Mouse (Mus musculus): Measurements from ENCODE around the gene Dner.

DNA sequence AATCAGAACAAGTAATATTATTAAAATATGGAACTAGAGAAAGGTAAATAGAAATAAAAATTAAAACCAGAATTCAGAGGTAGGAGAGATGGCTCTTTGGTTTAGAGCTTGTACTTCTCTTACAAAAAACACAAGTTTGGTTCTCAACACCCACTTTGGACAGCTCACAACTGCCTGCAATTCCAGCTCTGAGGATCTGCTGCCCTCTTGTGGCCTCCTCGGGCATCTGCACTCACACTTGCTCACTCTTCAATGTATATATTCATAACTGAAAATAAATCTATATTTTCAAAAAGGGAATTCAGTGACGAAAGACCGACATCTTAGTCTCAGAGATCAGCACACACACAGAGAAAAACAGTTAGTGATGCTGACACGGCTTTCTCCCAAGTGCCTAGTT lies 225.7 kb downstream of the Dner start:
- TF ChIP-seq ZC3H11A (IDR thresholded peaks at IDR 0.05; ENCODE audit: borderline replicate concordance, low read depth, low read length) (peak; percentile 97), HCFC1 (IDR thresholded peaks at IDR 0.05; ENCODE audit: borderline replicate concordance, insufficient read depth, low read length) (no peak), ZNF384 (IDR thresholded peaks at IDR 0.05; ENCODE audit: low read depth, low read length) (no peak), CHD2 (IDR thresholded peaks at IDR 0.05; ENCODE audit: low read depth, low read length) (no peak)

Data from ES-E14 (cell line).